In the genomic region with DNA sequence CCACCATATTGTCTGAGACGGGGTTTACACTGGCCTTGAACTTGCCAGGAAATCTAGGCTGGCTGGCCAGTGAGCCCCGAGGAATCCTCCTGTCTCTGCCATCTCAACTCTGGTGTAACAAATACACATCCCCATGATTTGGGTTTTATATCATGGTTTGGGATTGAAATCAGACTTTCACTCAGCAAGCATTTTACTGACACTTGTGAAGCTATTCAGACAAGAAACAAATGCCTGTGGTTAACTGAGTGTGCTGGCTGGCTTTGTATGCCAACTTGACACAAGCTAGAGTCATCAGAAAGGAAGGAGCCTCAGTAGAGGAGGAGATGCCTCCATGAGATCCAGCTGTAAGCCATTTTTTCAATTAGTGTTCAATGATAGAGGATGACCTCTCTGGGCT, we compare ENCODE assay signal across 18 mouse cellular contexts.
"Had no signal": no experiment of that assay in that cellular context is flagged by ENCODE, and none has a peak within 500 bp of the region (broad histone marks: within the 10 kb centered on the region; RNA-seq: fewer than 3 reads in every experiment).

No protein-coding gene starts in this region.

- DNase-seq: liver, postnatal 0 days; lung, adult 2 months; lung, postnatal 14 days; lung, postnatal 36 days; retina, postnatal 1 day; right cerebral cortex, adult 18-20 months; right cerebral cortex, postnatal 25 days; right cerebral cortex, postnatal 4 days; spleen, adult 18-20 months; thymus, adult 2 months; thymus, postnatal 25 days; thymus, postnatal 4 days had no signal

- H3K4me3 ChIP-seq: lung, embryonic 15.5 days; megakaryocyte, embryonic 14.5 days; midbrain, embryonic 13.5 days; midbrain, embryonic 15.5 days; neural tube, embryonic 12.5 days had no signal

- H3K27ac ChIP-seq: lung, embryonic 15.5 days; macrophage; midbrain, embryonic 13.5 days; midbrain, embryonic 15.5 days; neural tube, embryonic 12.5 days had no signal
